Mouse (Mus musculus) MEL (cell line): Measurements from ENCODE around the gene Rassf5. TPM values are rescaled to one million over a fixed set of nuclear protein-coding genes. Genes with fewer than 3 reads are reported as not detected.

Experiments
- DNase-seq: peaks from one replicate; pipeline ENCODE4 v3.0.0; 2011; ENCODE audit warnings: low read depth, low spot score
- H3K27ac ChIP-seq: 2 replicates; pipeline ENCODE4 v1.5.1; 2012; ENCODE audit warnings: low read depth, mild to moderate bottlenecking, control low read depth, low read length, moderate library complexity; ENCODE audit not compliant: control insufficient read depth
- H3K27me3 ChIP-seq, 2 experiments: fragments of 150-350 bp in 1 of 2; sonication (generic) in 1 of 2; 2 replicates each; pipeline ENCODE4 v1.6.1; 2012; ENCODE audit warnings: low read length in 2 of 2, mild to moderate bottlenecking in 2 of 2, improper control_type of control experiment in 1 of 2, moderate library complexity in 1 of 2; ENCODE audit not compliant: insufficient read depth in 2 of 2, control insufficient read depth in 1 of 2
- H3K36me3 ChIP-seq, 2 experiments: 2 replicates each; pipeline ENCODE4 v1.6.1; 2012 to 2014; ENCODE audit warnings: low read length in 2 of 2, improper control_type of control experiment in 1 of 2, inconsistent platforms in 1 of 2, mild to moderate bottlenecking in 1 of 2; ENCODE audit not compliant: insufficient read depth in 2 of 2, control insufficient read depth in 1 of 2
- H3K4me1 ChIP-seq, 2 experiments: fragments of 150-350 bp in 1 of 2; sonication (generic) in 1 of 2; 2 replicates each; pipeline ENCODE4 v1.6.1; 2012; ENCODE audit warnings: low read length in 2 of 2, improper control_type of control experiment in 1 of 2, mild to moderate bottlenecking in 1 of 2; ENCODE audit not compliant: insufficient read depth in 2 of 2, control insufficient read depth in 1 of 2
- H3K4me3 ChIP-seq, 2 experiments: fragments of 150-350 bp in 1 of 2; sonication (generic) in 1 of 2; 2 replicates each; pipeline ENCODE4 v1.5.1; 2012; ENCODE audit warnings: low read depth in 2 of 2, low read length in 2 of 2, mild to moderate bottlenecking in 2 of 2, moderate library complexity in 2 of 2, control low read depth in 1 of 2, improper control_type of control experiment in 1 of 2; ENCODE audit not compliant: control insufficient read depth in 1 of 2, insufficient read depth in 1 of 2
- H3K79me2 ChIP-seq: 2 replicates; pipeline ENCODE4 v1.6.1; 2012; ENCODE audit warnings: mild to moderate bottlenecking, low read length, moderate library complexity; ENCODE audit not compliant: control insufficient read depth, poor library complexity, insufficient read depth
- H3K9ac ChIP-seq: 2 replicates; pipeline ENCODE4 v1.6.1; 2012; ENCODE audit warnings: low read depth, mild to moderate bottlenecking, control low read depth, low read length, moderate library complexity; ENCODE audit not compliant: control insufficient read depth, poor library complexity, severe bottlenecking
- H3K9me3 ChIP-seq: fragments of 150-350 bp; sonication (generic); replicated peaks from 2 replicates; pipeline ENCODE4 v1.6.1; 2012; ENCODE audit warnings: mild to moderate bottlenecking, low read length, improper control_type of control experiment, moderate library complexity; ENCODE audit not compliant: insufficient read depth
- CHD1 ChIP-seq: IDR thresholded peaks from 2 replicates; pipeline ENCODE4 v1.6.1; 2012; ENCODE audit warnings: low read depth, mild to moderate bottlenecking, inconsistent platforms, low read length, improper control_type of control experiment
- CTCF ChIP-seq, 3 experiments: IDR thresholded peaks in 2 of 3; conservative IDR thresholded peaks in 1 of 3; 2 replicates each; pipeline ENCODE4 v1.5.1; 2011 to 2012; ENCODE audit warnings: low read length in 3 of 3, low read depth in 2 of 3, mild to moderate bottlenecking in 2 of 3, improper control_type of control experiment in 1 of 3, inconsistent platforms in 1 of 3, mixed read lengths in 1 of 3, moderate library complexity in 1 of 3; ENCODE audit not compliant: control insufficient read depth in 1 of 3, insufficient read depth in 1 of 3, poor library complexity in 1 of 3, severe bottlenecking in 1 of 3
- E2F4 ChIP-seq: IDR thresholded peaks from 2 replicates; pipeline ENCODE4 v1.6.1; 2011; ENCODE audit warnings: low read depth, low read length, improper control_type of control experiment, borderline replicate concordance
- ELF1 ChIP-seq: IDR thresholded peaks from 2 replicates; pipeline ENCODE4 v1.6.1; 2014; ENCODE audit warnings: low read depth, mild to moderate bottlenecking, inconsistent platforms, low read length, improper control_type of control experiment, moderate library complexity
- ETS1 ChIP-seq: IDR thresholded peaks from 2 replicates; pipeline ENCODE4 v1.6.1; 2012; ENCODE audit warnings: low read depth, mild to moderate bottlenecking, inconsistent platforms, low read length, improper control_type of control experiment, moderate library complexity
- GABPA ChIP-seq: IDR thresholded peaks from 2 replicates; pipeline ENCODE4 v1.6.1; 2012; ENCODE audit warnings: low read depth, mild to moderate bottlenecking, inconsistent platforms, low read length, improper control_type of control experiment, moderate library complexity
- GATA1 ChIP-seq: IDR thresholded peaks from 2 replicates; pipeline ENCODE4 v1.6.1; 2011; ENCODE audit warnings: low read depth, low read length, improper control_type of control experiment
- HCFC1 ChIP-seq: IDR thresholded peaks from 2 replicates; pipeline ENCODE4 v1.6.1; 2012; ENCODE audit warnings: low read depth, mild to moderate bottlenecking, inconsistent platforms, low read length, improper control_type of control experiment, moderate library complexity
- JUND ChIP-seq: IDR thresholded peaks from 2 replicates; pipeline ENCODE4 v1.6.1; 2011; ENCODE audit warnings: low read depth, mild to moderate bottlenecking, improper control_type of control experiment, low read length
- KAT2A ChIP-seq: conservative IDR thresholded peaks from 2 replicates; pipeline ENCODE4 v1.6.1; 2012; ENCODE audit warnings: low read depth, low read length, improper control_type of control experiment, inconsistent platforms
- MAFK ChIP-seq: IDR thresholded peaks from 2 replicates; pipeline ENCODE4 v1.6.1; 2011; ENCODE audit warnings: low read depth, mild to moderate bottlenecking, low read length, improper control_type of control experiment, borderline replicate concordance
- MEF2A ChIP-seq: IDR thresholded peaks from 2 replicates; pipeline ENCODE4 v1.6.1; 2014; ENCODE audit warnings: low read depth, mild to moderate bottlenecking, inconsistent platforms, low read length, improper control_type of control experiment; ENCODE audit not compliant: poor library complexity, insufficient replicate concordance, severe bottlenecking; ENCODE audit errors: extremely low read depth
- MYB ChIP-seq: IDR thresholded peaks from 2 replicates; pipeline ENCODE4 v1.6.1; 2011; ENCODE audit warnings: mild to moderate bottlenecking, low read depth, low read length, improper control_type of control experiment
- MYC ChIP-seq: IDR thresholded peaks from 2 replicates; pipeline ENCODE4 v1.6.1; 2011; ENCODE audit warnings: low read depth, mild to moderate bottlenecking, low read length, improper control_type of control experiment, moderate library complexity
- POLR2AphosphoS2 ChIP-seq: IDR thresholded peaks from 2 replicates; pipeline ENCODE4 v1.6.1; 2011; ENCODE audit warnings: low read length, improper control_type of control experiment
- POLR2AphosphoS5 ChIP-seq: IDR thresholded peaks from 2 replicates; pipeline ENCODE4 v1.6.1; 2012; ENCODE audit warnings: low read depth, borderline replicate concordance, mild to moderate bottlenecking, inconsistent platforms, low read length, moderate library complexity, mixed read lengths
- RAD21 ChIP-seq: IDR thresholded peaks from 2 replicates; pipeline ENCODE4 v1.6.1; 2011; ENCODE audit warnings: mild to moderate bottlenecking, low read depth, low read length, improper control_type of control experiment
- RCOR1 ChIP-seq: IDR thresholded peaks from 2 replicates; pipeline ENCODE4 v1.6.1; 2012; ENCODE audit warnings: low read depth, mild to moderate bottlenecking, inconsistent platforms, low read length, improper control_type of control experiment
- SMC3 ChIP-seq: IDR thresholded peaks from 2 replicates; pipeline ENCODE4 v1.6.1; 2011; ENCODE audit warnings: low read depth, low read length, improper control_type of control experiment
- TAL1 ChIP-seq: IDR thresholded peaks from 2 replicates; pipeline ENCODE4 v1.6.1; 2012; ENCODE audit warnings: mild to moderate bottlenecking, inconsistent platforms, low read length, moderate library complexity, mixed read lengths
- USF2 ChIP-seq, 2 experiments: IDR thresholded peaks; 2 replicates each; pipeline ENCODE4 v1.6.1; 2011 to 2012; ENCODE audit warnings: improper control_type of control experiment in 2 of 2, low read length in 2 of 2, borderline replicate concordance in 1 of 2, inconsistent platforms in 1 of 2, low read depth in 1 of 2, mild to moderate bottlenecking in 1 of 2; ENCODE audit not compliant: insufficient read depth in 1 of 2
- ZC3H11A ChIP-seq: IDR thresholded peaks from 2 replicates; pipeline ENCODE4 v1.6.1; 2012; ENCODE audit warnings: low read depth, mild to moderate bottlenecking, inconsistent platforms, low read length, improper control_type of control experiment
- ZKSCAN1 ChIP-seq: IDR thresholded peaks from 2 replicates; pipeline ENCODE4 v1.6.1; 2012; ENCODE audit warnings: low read depth, mild to moderate bottlenecking, inconsistent platforms, low read length, improper control_type of control experiment, moderate library complexity
- ZMIZ1 ChIP-seq: IDR thresholded peaks from 2 replicates; pipeline ENCODE4 v1.6.1; 2012; ENCODE audit warnings: low read depth, mild to moderate bottlenecking, inconsistent platforms, low read length, improper control_type of control experiment, moderate library complexity
- polyA plus RNA-seq, 2 experiments: library from polyadenylated mRNA; stranded (reverse) in 1 of 2; unstranded in 1 of 2; fragments of >175 nt in 1 of 2; fragments of >200 nt in 1 of 2; gene quantifications; 2 replicates each; pipeline versions ENCODE4 v1.2.1 to v1.2.4; 2012; ENCODE audit warnings: low replicate concordance in 2 of 2, low read depth in 1 of 2; ENCODE audit not compliant: insufficient read length in 2 of 2, insufficient read depth in 1 of 2, missing spikeins in 1 of 2
- total RNA-seq: library from RNA; depleted of rRNA; stranded (reverse); fragments of 300-350 nt; gene quantifications from 2 replicates; pipeline ENCODE4 v1.2.3, GENCODE M21; 2012

The Rassf5 gene
- total and polyA plus RNA-seq, 3 experiments: 14.8 to 28.8 TPM; not detected in 1

GRCm38 (mm10) chr1:131269797-131270578 lies 24.9 kb upstream of the Rassf5 start:
- H3K9me3 ChIP-seq: no peaks in the 10 kb centered on the region
- no peak overlapping the region for H3K4me3 ChIP-seq
- TF ChIP-seq CTCF (IDR thresholded peaks at IDR 0.05 in 2 of 3, conservative IDR thresholded peaks at IDR 0.05 in 1 of 3; ENCODE audit: control insufficient read depth in 1 of 3, insufficient read depth in 1 of 3, low read depth in 2 of 3, low read length in 3 of 3, poor library complexity in 1 of 3, severe bottlenecking in 1 of 3) (peak; percentile 78 to 92 (median 90)), MEF2A (no peak), KAT2A (no peak), ELF1 (no peak), CHD1 (no peak), USF2 (IDR thresholded peaks at IDR 0.05; ENCODE audit: borderline replicate concordance in 1 of 2, insufficient read depth in 1 of 2, low read depth in 1 of 2, low read length in 2 of 2) (no peak), MYB (no peak), POLR2AphosphoS2 (no peak), ZKSCAN1 (no peak), POLR2AphosphoS5 (no peak), E2F4 (no peak), TAL1 (no peak), GATA1 (no peak), GABPA (no peak), RAD21 (peak; percentile 82), ZMIZ1 (no peak), ETS1 (no peak), MYC (no peak), MAFK (no peak), HCFC1 (no peak), SMC3 (peak; percentile 89), JUND (no peak), ZC3H11A (peak; percentile 66), RCOR1 (no peak)
- DNase-seq: peak; percentile 79
- H3K79me2 ChIP-seq: no peaks in the 10 kb centered on the region
- no peaks in the 10 kb centered on the region for H3K27me3 ChIP-seq
- H3K27ac ChIP-seq: no peak overlapping the region
- H3K4me1 ChIP-seq: no peaks in the 10 kb centered on the region
- no peak overlapping the region for H3K9ac ChIP-seq
- no peaks in the 10 kb centered on the region for H3K36me3 ChIP-seq
